Mouse (Mus musculus) right cerebral cortex, postnatal 4 days (tissue): Measurements from ENCODE around the gene Slc22a29.
"Not testable (repeated sequence)": the region's sequence is repeated elsewhere in the genome, so short reads cannot be mapped to it uniquely, and the experiment has no call there.

ENCODE experiments used
- DNase-seq: peaks from one replicate; pipeline ENCODE4 v3.0.0-alpha.2; 2022

Slc22a29 gene

DNA sequence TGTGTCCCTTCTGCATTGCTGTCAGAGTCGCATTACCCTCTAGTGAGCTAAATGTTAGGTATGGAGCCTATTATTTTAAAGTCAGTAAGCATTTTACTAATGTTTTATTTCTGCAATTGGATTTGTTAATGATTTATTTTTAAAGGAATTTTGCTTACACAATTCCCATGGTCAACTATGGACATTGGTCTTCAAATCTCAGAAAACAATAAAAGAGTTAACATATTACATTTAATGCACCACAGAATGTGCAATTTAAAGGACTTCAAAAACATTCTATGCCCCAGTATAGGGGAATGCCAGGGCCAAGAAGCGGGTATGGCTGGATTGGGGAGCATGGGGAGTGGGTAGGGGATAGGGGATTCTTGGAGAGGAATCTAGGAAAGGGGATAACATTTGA is at the start of gene Slc22a29:
TSS of gene Slc22a29 (minus strand) at position 101 of the 400 bp plus-strand sequence.
- DNase-seq, result no peak

DNA sequence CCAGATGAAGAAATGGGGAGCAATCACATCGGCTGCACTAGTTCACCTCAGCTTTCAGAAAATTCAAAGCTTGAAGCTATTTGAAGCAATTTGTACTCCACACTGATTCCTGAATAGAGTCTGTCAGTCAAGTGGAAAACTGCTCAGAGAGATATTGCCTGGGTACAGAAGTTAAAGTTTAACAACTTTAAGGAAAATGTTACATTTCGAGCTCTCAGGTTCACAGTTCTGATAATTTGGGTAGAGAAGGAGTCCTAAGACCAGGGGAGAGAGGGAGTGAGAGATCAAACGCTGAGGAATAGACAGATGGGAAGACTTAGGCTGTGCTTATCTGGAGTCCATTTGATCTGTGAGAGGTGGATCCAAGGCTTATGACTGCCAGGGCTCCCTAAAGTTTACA is 46.6 kb upstream of the Slc22a29 start:
- no peak for DNase-seq

DNA sequence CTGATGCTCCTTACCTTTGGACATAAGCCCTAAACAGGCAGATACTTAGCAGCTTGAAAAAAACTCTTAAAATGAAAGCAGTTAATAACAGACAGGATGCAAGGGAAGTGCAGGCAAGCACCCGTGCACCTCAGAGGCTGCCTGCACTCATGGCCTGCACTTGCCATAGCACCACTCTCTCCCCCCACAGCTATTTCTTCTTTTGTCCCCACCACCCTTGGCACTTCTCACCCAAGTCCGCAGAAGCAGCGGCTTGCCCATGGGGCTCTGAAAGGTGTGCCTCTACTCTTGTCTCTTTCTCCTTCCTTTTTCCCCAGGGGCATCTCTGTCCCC is 34.0 kb upstream of the Slc22a29 start:
- no peak for DNase-seq

GRCm38 (mm10) chr19:8251896-8252704 is 33.4 kb upstream of the Slc22a29 start:
- DNase-seq, result peak; percentile 18

DNA sequence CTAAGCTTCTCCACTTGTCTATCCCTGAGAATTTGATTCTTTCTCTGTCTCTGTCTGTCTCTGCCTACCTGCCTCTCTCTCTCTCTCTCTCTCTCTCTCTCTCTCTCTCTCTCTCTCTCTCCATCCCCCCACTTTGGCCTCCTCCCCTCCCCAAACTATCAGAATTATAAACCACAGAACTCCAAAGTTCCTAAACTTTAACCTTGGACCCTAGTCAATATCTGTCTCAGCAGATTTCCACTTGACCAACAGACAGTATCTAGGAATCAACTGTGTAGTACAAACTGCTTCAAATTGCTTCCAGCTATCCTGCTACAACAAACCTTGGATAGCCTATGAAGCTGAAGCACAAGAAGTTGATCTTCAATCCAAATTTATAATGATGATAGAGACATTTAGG is 10.2 kb upstream of the Slc22a29 start:
- no peak for DNase-seq

DNA sequence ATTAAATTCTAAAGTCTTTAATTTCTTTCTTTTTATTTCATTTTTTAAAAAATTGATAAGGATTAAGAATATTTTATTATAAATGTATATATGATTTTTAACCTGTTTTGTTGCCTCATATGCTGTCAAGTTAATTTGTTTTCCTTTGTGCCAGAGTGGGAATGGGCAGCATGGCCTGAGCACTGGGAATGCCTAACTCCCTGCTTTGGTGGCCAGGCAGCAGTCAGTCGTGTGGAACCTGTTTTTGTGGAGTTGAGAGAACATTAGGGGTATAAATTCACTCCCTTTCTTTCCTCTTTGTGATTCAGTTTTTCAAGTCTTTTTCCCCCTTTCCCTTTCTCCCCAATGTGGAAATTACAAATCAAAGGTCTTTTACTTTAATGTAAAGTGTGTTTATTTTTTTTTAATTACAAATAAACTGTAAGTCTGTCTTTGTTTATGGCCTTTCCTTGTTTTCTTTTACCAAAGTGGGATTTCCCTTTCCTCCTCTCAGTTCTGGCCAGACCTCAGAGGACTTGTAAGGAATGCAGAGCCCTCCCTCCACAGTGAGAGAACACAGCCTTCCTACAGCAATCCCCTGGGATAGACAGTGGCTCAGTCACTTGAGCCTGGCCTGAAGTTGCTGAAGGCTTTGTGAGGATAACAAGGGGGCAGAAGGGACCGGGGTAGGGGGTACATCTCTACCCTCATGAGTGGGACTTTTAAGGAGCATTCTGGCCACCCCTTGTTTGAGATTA is 69.7 kb downstream of the Slc22a29 start:
- DNase-seq, result no peak

DNA sequence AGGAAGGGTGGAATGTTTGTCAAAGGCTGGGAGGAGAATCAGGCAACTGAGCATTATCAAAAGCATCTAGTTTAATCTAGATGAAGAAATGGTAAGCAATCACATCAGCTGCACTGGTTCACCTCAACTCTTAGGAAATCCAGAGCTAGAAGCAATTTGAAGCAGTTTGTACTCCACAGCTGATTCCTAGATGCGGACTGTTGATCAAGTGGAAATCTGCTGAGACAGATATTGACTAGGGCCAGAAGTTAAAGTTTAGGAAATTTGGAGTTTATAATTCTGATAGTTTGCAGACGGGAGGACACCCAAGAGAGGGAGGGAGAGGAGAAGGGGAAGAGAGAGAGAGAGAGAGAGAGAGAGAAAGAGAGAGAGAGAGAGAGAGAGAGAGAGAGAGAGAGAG is 76.0 kb downstream of the Slc22a29 start:
- DNase-seq, result not testable (repeated sequence)

DNA sequence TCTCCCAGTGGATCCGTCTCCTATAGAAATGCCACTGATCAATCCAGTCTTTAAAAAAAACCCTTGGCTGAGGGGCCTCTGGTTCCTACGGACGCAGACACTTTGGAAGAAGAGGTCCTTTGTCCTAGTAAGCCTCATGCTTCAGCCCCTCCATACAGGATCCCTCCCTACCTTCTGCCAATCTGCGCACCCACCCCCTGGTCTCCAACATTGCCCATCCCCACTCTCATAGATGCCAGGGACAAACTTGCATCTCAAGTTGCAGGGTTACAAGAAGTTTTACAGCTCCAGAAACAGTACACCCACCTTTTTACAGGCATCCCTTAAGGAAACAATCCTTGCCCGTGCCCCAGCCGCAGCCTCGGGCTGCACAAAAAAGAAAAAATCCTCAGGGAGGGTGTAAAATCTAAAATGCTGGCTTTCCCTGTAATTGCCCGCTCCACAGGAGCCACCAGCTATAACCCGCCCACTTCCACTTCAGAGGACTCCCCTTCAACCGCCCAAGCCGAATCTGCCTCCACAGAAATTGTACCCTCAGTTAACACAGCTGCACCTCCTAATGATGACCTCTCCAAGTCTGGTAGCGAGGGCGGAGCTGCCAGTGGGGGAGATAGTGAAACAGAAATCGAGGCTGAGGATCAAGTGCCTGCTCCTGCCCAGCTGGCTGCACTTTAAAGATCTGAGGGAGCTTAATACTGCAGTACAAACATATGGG is 84.4 kb downstream of the Slc22a29 start:
- DNase-seq, result not testable (repeated sequence)

DNA sequence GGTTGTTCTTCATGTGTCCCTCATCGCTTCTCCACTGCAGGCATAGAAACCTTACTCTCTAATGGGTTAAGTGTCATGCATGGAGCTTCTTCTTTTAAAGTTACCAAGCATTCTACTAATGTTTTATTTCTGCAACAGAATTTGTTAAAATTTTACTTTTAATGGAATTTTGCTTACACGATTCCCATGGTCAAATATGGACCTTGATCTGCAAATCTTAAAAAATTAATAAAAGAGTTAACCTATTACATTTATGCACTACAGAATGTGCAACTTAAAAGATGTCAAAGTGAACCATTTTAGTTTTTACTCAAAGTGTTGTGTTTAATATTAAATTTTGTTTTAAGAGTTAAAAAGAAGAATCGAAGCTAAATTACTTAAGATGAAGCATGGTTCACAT is 86.8 kb downstream of the Slc22a29 start, which contains the start of gene Slc22a28:
TSS of gene Slc22a28 (minus strand) at position 102 of the 400 bp plus-strand sequence.
- not testable (repeated sequence) for DNase-seq
